Mouse (Mus musculus) frontal cortex, postnatal 25 days (tissue): Measurements from ENCODE around the gene Rbm18.

ENCODE experiments used
- DNase-seq, 2 experiments: peaks; one replicate each; pipeline ENCODE4 v3.0.0; 2022; ENCODE audit warnings: low spot score in 2 of 2

Gene Rbm18

DNA sequence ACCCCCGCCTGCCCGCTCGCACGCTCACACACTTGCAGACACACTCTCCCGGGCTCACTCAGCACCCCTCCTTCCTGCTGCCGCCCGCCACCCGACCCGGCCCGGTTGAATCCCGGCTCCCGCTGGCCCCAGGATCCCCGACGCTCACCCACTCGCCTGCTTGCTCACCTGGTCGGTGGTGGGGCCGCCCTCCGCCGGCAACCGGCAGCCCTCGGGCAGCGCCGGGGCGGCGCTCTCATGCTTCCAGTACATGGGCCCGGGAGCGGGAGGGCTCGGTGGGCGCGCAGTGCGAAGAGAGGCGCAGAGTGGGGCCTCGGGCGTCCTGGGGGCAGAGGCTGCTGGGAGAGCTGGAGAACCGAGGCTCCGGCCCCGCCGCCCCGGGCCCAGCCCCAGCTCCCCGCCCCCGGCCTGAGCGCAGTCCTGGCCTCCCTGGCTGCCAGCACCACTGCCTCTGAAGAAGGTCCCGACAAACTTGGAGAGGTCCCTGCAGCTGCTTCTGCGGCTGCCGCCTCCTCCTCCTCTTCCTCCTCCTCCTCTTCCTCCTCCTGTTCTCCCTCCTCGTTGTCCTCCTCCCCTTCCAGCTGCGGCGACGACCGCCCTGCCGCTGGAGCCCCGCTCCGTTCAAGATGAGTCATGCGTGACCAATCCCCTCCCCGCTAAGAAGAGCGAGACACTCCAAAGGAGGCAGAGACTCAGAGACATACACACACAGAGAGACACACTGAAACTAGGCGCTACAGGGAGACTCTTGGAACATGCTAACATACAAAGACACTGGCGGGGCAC lies 31.4 kb downstream of the Rbm18 start, which contains the start of gene Lhx6:
Gene Lhx6 (minus strand): TSS at position 453 of the 786 bp plus-strand sequence.
- no peak for DNase-seq

DNA sequence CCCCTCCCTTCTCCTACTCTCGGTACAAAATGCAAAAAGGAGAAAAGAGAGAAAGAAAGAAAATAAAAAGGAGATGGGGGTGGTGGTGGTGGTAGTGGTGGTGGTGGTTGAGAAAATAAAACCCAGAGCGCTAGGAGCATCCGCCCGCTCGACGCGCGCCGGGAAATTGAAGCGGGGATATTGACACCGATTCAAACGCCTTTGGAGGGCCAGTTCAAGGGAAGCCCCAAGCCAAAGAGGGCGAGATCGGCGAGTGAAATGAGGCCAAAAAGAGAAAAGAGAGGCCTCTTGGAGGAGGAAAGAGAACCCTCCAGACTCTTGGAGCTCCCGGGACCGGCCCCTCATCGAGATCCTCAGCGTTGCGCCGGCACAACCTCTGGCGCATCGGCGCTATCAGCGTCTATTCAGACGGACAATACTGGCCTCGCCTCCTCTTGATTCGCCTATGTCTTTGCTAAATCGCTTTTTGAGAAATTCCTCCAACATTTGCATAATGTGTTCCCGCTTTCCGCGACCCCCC lies 32.1 kb downstream of the Rbm18 start:
- DNase-seq, result no peak

DNA sequence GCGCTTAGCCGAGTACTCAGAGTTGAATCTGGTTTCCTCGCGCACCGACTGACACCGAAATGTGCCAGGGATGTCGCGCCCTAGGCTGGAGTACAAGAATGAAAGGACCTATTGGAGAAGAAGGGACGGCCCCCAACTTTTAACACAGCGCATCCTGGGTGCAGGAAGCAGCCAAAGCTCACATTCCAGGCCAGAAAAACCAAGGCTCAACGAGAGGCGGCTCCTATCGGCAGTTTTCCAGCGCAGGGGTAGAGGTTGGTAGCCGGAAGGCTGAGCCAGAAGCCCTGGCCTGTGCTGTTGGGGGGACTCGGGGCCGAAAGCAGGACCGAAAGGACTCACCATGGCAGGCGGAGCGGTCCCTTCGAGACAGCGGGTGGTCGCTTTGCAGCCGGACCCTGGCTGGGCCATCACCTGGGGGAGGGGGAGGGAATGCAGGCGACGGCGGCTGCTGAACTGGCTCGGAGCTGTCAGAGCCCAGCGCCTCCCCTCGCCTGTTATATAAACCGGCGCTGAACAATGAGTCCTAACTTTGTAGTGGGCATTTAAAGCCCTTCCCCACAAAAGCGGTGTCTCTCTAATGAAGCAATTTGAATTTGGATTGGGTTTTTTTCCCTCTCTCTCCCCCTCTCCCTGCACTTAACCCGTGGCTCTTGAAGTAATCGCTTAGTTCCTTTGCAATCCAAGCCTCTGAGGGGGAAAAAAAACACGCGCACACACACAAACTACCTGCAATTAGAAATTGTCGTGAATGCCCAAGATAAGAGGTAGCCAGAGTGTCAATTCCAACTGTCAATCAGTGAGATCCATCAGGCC lies 32.8 kb downstream of the Rbm18 start:
- no peak for DNase-seq

DNA sequence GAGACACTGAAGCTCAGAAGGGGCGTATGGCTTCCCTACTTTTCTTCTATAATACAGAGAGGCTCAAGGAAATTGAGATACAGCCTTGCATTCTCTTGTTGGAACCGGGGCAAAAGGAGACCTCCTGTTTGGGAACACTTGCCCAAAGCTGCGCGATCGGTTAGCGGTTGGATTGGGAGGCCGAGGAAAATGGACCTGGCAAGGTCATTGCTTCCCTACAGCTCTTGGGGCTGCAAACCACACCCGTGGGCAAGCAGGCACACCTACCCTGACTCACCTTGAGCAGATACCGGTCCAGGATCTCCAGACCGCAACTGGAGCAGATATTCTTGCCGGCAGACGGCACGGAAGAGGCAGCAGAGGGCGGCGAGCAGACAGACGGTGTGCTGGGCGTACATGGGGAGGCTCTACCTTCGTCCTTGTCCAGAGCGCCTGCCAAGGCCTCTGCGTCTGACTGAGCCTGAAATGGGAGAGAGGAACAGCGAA lies 33.5 kb downstream of the Rbm18 start:
- no peak for DNase-seq

DNA sequence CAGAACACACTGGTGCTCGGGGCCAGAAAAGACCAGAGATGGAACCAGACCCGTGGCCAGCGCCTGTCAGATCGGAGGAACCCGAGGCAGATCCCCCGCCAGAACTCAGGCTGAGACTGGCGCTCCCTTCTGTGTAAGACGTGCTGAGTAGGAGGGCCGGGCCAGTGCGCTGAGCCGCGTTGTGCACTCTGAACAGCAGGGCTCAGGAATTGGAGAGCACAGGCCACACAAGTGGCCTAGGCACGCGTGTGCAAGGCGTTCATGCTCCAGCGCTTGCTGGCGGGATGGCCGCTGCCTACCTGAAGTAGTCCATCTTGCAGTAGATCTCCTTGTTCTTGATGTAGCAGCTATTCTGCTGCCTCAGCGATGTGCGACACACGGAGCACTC lies 34.0 kb downstream of the Rbm18 start:
- DNase-seq, result no peak

DNA sequence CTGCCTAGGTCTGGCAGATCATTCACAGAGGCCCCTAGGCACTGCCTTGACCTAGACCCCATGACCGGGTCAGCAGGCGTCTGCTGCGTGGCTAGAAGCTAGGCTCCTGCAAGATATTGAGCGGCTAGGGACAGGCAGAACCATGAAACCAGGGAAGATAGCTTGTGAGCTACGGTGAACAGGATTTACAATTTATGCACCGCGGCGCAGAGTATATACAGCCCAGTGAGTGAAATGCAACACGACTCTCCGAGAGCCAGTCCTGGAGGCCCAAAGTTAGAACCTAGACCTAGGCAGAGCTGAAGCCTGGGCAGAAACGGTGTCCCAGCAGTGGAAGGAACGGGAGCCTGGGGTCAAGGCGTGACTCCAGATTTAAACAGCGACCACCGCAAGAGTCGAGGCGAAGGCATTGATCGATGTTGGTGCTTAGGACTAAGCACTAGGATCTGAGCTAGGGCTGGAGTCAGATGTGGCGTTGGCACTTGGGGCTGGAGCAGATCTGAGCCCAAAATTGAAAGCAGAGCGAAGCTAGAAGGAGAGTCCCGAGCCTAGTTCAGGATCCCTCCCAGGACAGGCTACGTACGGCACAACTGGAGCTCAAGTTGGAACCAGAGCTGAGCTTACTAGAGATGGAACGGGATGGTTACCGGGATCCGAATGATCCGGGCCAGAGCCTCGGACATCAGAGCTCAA lies 34.6 kb downstream of the Rbm18 start:
- no peak for DNase-seq

DNA sequence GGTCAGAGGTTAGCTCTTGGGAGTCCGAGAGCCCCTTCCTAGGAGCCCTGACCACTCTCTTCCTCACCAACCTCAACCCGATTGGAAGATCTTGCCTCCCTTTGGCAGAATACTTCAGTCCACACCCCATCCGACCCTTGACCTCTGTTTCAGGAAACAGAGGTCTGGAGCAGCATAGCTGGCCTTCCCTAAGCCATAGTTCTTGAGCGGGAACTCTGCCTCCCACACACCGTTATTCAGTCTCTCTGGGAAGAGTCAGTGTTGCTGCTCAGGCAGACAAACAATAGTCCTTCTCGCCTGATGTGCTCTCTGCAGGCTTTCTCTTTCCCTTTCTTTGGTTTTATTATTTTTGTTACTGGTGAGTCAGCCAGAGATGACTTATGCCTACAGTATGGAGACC lies 36.8 kb downstream of the Rbm18 start:
- no peak for DNase-seq

DNA sequence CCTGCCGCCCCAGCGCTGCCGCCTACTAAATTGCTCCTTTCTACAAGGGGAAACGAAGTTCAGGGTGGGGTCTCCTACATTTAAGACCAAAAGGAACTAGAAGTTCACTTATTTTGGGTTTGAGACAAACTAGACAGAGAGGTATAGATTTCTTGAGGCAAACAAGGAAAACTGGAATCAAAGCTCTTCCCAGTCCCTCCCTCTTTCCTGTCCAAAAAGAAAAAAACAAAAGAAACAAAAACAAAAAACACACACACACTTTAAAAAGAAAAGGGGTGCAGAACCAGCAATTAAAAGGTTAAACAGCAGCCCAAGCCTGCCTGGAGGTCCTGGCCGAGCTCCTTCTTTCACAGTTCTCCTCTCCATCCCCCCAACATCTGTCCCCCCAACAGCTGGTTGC lies 38.6 kb downstream of the Rbm18 start:
- DNase-seq, result no peak

DNA sequence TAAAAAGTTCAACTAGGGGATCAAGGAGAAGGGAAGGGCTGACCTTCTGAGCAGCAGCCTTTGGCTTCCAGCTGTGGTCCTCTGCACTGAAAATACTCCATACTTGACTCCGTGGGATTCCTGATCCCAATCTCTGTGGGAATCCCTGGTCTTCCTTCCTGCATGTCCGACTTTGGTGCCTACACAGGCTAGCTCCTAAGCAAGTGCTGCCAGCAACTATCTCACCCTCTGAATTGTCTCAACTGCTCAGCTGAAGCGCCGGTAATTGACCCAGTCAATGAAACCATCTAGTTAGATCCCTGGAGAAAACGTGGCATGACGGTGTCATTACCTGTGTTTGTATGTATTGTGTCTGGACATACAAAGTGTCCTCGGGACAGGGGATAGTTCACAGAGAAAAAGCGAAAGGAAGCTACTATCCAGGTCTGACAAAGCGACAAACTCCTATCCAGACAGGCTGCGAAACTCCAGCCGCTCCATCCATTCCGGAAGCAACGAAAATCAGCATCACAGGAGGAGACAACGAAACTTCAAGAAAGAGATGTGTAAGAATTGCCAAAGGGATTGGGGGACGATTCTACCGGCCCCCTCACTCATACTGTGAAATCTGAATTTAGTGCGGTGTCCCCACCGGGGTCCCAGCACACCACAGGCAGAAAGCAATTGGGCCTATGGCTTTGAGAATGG lies 39.3 kb downstream of the Rbm18 start:
- no peak for DNase-seq

DNA sequence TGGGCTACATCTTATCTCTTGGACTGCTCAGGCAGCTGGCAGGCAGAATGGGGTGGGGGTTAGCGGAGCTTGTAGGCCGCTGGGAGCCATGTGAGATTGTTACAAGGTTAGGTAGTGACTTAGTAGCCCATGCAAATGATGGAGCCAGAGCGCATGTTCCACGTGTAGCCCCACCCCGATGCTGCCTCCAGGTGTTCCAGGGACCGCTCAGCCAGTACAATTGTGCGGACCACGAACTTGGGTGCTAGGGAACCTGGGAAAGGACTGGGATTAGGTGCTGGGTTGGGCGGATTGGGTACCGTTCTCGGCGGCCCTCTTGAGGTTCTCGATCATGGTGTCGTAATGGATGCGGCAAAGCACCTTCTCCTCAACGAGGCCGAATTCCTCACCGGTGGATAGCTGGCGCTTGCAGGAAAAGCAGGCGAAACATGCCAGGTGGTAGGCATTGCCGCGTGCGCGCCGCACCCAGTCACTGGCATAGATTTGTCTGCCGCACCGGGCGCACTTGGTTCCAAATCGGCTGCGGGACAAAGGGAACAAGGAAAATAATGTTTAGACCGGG lies 42.6 kb downstream of the Rbm18 start:
- no peak for DNase-seq

DNA sequence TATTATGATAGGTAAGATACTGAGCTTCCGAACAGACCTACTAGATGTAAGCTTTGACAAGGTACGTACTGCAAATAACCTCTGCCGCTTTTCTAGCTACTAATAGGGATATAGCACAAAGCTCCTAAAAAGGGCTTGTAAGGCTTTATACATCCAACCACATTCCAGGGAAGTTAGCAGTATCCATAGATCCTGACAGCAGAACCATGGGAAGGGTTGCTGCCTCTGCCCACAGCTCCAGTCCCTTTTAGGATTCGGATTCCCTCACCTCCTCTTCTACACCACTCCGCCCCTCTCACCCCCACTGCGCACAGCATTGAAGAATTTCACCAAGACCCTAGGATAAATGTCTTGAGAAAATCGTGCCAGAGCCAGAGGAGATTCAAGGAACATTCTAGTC lies 43.3 kb downstream of the Rbm18 start:
- no peak for DNase-seq

DNA sequence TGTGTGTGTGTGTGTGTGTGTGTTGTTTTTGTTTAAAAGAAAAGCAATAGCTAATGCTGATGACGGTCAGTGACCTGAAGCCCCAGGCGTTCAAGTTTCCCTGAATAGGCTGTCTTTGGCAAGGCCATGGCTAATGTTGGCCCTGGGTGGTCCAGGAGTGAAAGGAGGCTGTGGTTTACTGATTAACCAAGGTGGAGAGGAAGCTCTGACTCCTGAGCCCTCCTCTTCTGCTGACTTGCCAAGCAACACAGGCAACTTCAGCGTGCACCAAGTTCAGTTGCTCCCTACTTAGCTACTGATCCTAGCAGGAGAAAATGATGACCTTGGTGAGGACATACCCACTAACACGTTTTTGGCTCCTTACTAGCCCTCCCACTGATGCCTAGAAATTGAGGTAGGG lies 43.8 kb downstream of the Rbm18 start:
- no peak for DNase-seq

DNA sequence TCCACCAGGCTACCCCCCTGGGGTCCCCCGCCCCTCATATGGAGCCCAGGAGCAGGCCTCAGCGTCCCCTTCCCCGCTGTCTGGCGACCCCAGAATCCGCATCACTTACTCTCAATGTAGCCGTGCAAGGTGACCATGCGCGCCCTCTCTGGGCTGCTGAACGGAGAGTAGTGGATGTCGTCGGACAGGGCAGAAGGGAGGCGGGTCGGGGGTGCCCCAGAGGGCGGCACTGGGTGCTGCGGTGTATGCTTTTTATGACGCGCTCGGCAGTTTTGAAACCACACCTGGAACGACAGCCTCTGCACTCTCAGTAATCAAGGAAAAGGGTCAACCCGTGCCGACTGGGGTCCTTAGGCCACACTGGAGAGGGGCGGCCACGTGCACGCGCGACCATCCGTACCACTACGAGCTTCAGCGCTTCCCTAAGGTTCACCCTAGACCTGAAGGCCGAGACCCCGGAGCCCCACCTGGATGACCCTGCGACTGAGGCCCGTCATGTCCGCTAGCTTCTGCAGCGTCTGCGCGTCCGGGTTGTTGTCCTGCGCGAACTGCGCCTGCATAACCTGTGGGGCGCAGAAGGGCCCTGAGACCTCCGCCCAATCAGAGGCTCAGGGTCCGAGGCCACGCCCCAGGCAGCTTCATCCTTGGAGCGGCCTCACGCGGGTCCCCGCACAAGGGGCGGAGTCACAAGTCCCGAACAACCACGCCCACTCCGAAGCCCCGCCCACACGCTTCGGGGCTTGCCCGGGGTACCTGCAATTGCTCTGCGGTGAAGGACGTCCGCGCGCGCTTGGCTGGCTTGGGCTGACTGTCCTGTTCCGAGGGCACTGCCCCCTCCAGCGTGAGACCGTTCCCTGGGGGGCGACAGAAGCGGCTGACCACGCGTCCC lies 45.5 kb downstream of the Rbm18 start:
- no peak for DNase-seq

DNA sequence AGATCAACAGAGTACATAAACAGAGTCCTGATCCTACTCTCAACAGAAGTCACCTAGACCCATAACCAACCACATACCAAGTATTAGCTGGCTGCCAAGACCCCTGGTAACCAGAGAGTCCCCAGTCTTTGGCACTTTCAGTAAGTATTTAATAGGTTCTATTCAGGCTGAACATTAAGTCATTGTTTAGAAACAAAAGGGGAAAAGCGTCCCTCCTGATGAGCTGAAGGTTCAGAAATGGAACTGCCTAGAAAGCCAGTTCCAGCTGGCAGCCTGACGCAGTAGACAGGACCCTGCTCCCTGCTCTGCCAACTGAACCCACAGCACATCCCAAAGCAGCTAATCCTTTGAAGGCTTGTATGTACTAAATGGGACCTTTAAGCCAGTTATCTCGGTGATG lies 47.4 kb downstream of the Rbm18 start:
- no peak for DNase-seq

DNA sequence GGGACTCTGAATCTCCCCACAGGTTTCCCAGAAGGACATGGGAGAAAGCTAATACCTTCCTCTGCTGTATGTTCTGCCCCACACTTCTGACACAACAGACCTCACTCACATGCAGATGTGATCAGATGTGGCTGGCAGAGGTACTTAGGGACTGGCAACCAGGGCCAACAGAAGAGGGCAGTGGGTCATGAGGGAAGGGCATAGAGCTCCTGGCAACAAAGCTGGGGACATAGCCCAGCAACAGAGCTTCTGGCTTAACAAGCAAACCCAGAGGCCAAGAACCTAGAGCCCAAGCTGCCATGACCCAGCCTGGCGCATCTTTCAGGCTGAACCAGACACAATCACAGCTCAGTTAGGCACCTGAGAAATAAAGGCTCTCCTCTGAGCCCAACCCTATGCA lies 51.5 kb downstream of the Rbm18 start:
- DNase-seq, result no peak

DNA sequence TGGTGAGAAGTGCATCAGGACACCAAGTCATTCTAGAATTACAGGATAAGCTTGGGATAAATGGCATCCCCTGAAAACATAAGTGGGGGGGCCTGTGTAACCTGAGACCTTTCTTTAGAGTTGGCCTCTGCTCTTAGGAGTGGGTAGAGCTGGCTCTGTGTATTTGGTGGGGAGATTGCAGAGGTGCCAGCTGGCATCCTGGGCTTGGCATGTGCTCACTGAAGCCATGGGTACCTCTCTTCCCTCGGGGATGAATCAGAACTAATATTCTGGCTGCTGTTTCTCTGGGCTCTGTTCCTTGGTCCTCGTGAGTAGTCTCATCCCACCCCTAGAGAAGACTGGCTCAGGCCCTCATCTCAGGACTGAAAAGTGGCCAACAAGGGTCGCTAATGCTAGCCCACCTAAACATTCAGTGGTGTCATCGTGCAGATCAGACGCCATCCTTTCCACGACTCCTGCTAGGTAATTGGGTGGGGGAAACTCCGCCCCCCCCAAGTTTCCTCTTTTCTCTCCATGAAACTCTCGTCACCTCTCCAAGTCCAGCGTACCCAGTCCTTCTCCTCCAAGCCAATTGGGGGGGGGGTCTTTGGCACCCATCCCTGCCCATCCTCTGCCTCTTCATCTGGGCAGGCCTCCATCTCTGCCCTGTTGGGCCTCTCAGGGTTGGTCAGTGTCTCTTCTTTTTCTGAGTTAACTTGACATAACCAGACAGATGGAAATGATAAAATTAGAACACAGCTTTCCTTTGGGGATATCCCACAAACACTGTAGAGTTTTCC lies 53.6 kb downstream of the Rbm18 start:
- no peak for DNase-seq

DNA sequence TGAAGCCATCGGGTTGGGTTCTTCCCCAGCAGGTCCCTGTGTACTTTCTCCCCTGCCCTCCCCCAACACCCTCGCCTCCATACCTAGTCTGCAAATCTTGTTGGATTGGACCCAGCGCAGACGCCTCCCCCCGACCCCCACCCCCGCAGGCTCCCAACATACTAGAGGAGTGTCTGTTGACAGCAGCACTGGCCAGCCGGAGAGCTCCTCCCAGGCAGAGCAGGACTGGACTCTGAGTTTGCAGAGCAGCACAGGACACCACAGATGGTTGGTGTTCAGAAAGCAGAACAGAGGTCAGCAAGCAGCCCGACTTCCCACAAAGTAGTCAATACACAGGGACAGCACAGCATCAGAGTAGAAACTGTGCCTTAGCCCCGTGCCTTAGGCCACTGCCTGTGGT lies 55.1 kb downstream of the Rbm18 start:
- DNase-seq, result no peak

DNA sequence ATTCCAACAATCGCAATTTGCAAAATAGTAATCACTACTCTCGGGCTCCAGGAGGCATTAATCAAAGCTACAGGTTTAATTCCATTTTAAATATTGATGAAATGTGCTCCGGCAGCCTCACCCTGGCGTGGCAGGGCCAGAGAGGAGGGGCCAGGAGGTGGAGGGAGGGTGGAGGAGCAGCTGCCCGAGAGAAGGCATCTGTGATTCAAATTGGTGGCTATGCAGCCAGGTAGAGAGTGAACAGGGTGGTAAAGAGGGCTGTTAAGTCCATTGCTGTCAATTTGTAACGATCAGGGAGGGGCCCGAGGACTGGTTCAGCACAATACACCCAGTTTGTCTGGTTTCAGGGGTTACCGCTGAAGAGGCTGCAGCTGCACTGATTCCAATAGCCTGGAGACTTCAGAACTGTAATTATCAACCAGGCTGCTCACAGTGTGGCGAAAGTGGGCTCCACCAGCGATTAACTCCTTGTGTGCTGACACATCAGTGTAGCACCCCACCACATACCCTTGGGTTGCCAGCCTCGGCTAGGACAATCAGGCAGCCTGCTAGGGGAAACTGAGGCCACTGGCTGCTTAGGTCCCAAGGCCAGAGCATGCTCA lies 59.3 kb downstream of the Rbm18 start:
- no peak for DNase-seq

DNA sequence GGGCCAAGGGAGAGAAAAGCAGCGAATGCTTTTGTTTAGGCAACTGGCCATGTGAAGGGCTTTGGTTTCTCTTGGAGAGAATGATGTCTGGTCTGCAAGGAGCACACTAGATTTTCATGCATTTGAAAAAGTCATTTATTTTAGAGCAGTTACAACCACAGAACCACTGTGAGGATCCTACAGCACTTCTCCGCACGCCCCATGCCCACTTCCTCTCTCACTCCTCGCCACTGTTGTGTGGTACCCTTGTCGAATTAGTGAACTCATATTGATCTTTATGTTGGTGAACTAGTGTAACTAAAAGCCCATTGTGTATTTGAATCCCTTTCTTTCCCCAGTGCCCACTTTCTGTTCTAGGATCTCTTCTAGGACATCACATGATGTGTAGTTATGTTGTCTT lies 61.4 kb downstream of the Rbm18 start:
- no peak for DNase-seq
